8 mouse cellular contexts compared by ENCODE assay signal in the genomic region with DNA sequence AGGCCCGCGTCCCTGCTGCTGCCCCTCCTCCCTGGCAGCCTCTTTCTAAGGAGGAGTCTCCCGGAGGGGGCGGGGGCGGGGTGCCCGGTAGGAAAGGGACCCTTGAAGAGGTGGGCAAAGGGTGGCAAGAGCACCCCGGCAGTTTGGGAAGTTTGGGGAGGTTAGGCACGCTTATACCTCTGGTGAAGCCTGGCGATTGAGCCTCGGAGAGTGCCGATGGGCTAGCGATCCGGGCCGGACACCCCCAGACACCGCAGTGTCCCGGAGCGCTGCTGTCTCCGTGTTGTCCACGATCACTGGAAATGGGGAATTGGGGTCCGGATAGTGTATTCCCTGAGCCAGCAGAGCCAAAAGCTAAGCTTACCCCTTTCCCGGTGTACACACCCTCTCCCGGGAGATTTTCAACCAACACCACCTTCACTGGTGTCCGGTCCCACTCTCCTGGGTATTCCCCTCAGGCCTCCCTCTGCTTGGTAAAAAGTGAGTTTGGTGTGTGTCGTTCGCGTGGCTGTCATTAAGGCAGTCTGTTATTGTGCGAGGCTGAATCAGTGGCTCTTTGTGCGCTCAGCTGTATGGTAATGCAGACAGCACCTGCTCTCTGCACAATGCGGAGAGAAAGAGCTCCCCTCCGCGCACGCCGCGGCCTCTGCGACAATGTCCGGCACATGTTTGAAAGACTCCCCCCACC. TPM values are rescaled to one million over a fixed set of nuclear protein-coding genes. Genes with fewer than 3 reads are reported as not detected.
DNase-seq lines count a peak whose midpoint lies in the region; ATAC-seq and TF ChIP-seq lines count a peak whose summit lies in the region.

A gene (minus strand): TSS at position 379 of the 688 bp plus-strand sequence.

- no peaks in the 10 kb centered on the region for H3K9me3 ChIP-seq in ES-E14 (ENCODE audit: control insufficient read depth, insufficient read depth, low read depth, low read length)
- no peaks in the 10 kb centered on the region for H3K9me3 ChIP-seq in heart, embryonic 13.5 days
- no peaks in the 10 kb centered on the region for H3K9me3 ChIP-seq in limb, embryonic 13.5 days

- H3K4me2 ChIP-seq in heart, embryonic 13.5 days = peak within 1 kb of the TSS; percentile 99
- H3K4me2 ChIP-seq in limb, embryonic 13.5 days (replicated peaks) = peak within 1 kb of the TSS; percentile 98

- ATAC-seq in heart, embryonic 13.5 days (ENCODE audit: extremely low read depth, insufficient number of reproducible peaks, low FRiP score, low TSS enrichment) = no peak
- peak; percentile 1; the same call in 1 of the 2 replicates for ATAC-seq in limb, embryonic 13.5 days (ENCODE audit: low FRiP score, low read depth)

- H3K27me3 ChIP-seq in heart, embryonic 13.5 days (replicated peaks) = peaks cover 96% of the 10 kb centered on the region
- H3K27me3 ChIP-seq in limb, embryonic 13.5 days = peaks cover 98% of the 10 kb centered on the region

- in situ Hi-C loops in ES-E14 (cut with MboI; ENCODE audit: low sequenced_read_pairs in 2 of 2, unreplicated experiment in 2 of 2) = no loop called here

- H3K9ac ChIP-seq in ES-E14 (ENCODE audit: insufficient read depth, low read depth, low read length, poor library complexity, severe bottlenecking) = peak within 1 kb of the TSS; percentile 71
- peak within 1 kb of the TSS; percentile 84 for H3K9ac ChIP-seq in heart, embryonic 13.5 days
- peak within 1 kb of the TSS; percentile 75 for H3K9ac ChIP-seq in limb, embryonic 13.5 days

- no peaks in the 10 kb centered on the region for H3K36me3 ChIP-seq in ES-E14 (ENCODE audit: control insufficient read depth, insufficient read depth, low read length, poor library complexity, severe bottlenecking)
- no peaks in the 10 kb centered on the region for H3K36me3 ChIP-seq in heart, embryonic 13.5 days
- no peaks in the 10 kb centered on the region for H3K36me3 ChIP-seq in limb, embryonic 13.5 days

- no peak within 1 kb of the TSS for H3K27ac ChIP-seq in ES-E14 (ENCODE audit: insufficient read depth, low read depth, low read length, poor library complexity, severe bottlenecking)
- peak within 1 kb of the TSS; percentile 69; the same call in 1 of the 2 replicates for H3K27ac ChIP-seq in brown adipose tissue, adult 24 weeks (replicated peaks; ENCODE audit: low read depth, low read length)
- peak within 1 kb of the TSS; percentile 66 for H3K27ac ChIP-seq in heart, embryonic 13.5 days (replicated peaks)
- H3K27ac ChIP-seq in limb, embryonic 13.5 days = peak within 1 kb of the TSS; percentile 33; the same call in 1 of the 2 replicates

- DNase-seq in layer of hippocampus, postnatal 10 days (ENCODE audit: low spot score in 2 of 2) = peak in 1 of 2 experiments; percentile 53
- no peak for DNase-seq in layer of hippocampus, adult 8-10 months (ENCODE audit: low spot score in 2 of 2)
- no peak for DNase-seq in ES-E14 (ENCODE audit: low read depth, low spot score)
- peak; percentile 92 for DNase-seq in retina, postnatal 1 day
- DNase-seq in lung, postnatal 36 days = no peak

- H3K4me1 ChIP-seq in ES-E14 (ENCODE audit: control insufficient read depth in 2 of 2, insufficient read depth in 2 of 2, low read length in 2 of 2, poor library complexity in 1 of 2) = peaks cover 11 to 19% of the 10 kb centered on the region in 2 experiments
- H3K4me1 ChIP-seq in brown adipose tissue, adult 24 weeks (ENCODE audit: control insufficient read depth, insufficient read depth, insufficient read length, low read length) = no peaks in the 10 kb centered on the region
- H3K4me1 ChIP-seq in heart, embryonic 13.5 days = peaks cover 52% of the 10 kb centered on the region
- H3K4me1 ChIP-seq in limb, embryonic 13.5 days = peaks cover 40% of the 10 kb centered on the region

- peak within 1 kb of the TSS; percentile 83 for H3K4me3 ChIP-seq in ES-E14 (ENCODE audit: insufficient read depth in 1 of 2, low read depth in 1 of 2, low read length in 2 of 2, poor library complexity in 1 of 2, severe bottlenecking in 1 of 2)
- peak within 1 kb of the TSS; percentile 76 for H3K4me3 ChIP-seq in brown adipose tissue, adult 24 weeks (ENCODE audit: insufficient read depth, low read depth, low read length)
- peak within 1 kb of the TSS; percentile 72 for H3K4me3 ChIP-seq in heart, embryonic 13.5 days
- H3K4me3 ChIP-seq in limb, embryonic 13.5 days = peak within 1 kb of the TSS; percentile 62

- under 1% methylated on average over 36 of the region's 36 CpGs for WGBS in heart, embryonic 13.5 days
- under 1% methylated on average over 36 of the region's 36 CpGs for WGBS in limb, embryonic 13.5 days

TF ChIP-seq in ES-E14, 5 proteins besides CTCF, POLR2A, EP300 and RAD21:
- TF ChIP-seq HCFC1 (IDR thresholded peaks at IDR 0.05; ENCODE audit: borderline replicate concordance, insufficient read depth, low read length) = no peak; the same call in 1 of the 2 replicates
- peak; percentile 74 for TF ChIP-seq MAFK (IDR thresholded peaks at IDR 0.05; ENCODE audit: insufficient read depth, low read depth, low read length)
TF ChIP-seq in ES-E14: peak in this region for 1.

RNA-seq across cellular contexts. Expression of the gene that starts here (rescaled TPM):
- total RNA-seq in layer of hippocampus, postnatal 10 days (2021) = 10 to 100 TPM; 14.0 to 20.9 TPM
- total RNA-seq in layer of hippocampus, adult 8-10 months (2022) = 10 to 100 TPM in 2 of 4 experiments, 1 to 10 TPM in 2; 8.7 to 12.3 (median 10.6) TPM
- total RNA-seq in ES-E14 (2012; rRNA removed) = 13.8 and 42.4 TPM in 2 replicates
- polyA plus RNA-seq in brown adipose tissue, adult 24 weeks (2012; ENCODE audit: insufficient read depth, insufficient read length, missing spikeins) = 1.9 and 4.6 TPM in 2 replicates
- polyA plus RNA-seq in heart, embryonic 13.5 days (2015; fragmentation: Nextera tagmentation; extraction: Ambion mirVana) = 6.6 and 7.8 TPM in 2 replicates
- polyA plus RNA-seq in limb, embryonic 13.5 days (2015; fragmentation: Nextera tagmentation; extraction: Ambion mirVana) = 7.0 and 7.1 TPM in 2 replicates
